Mouse (Mus musculus): ENCODE measurements at regions not wholly inside any gene's neighbourhood (a gene's known extent, or its start where the extent isn't known, plus 50 kb on each side); places are given as distances from the start of the nearest gene placed in this dataset.

DNA sequence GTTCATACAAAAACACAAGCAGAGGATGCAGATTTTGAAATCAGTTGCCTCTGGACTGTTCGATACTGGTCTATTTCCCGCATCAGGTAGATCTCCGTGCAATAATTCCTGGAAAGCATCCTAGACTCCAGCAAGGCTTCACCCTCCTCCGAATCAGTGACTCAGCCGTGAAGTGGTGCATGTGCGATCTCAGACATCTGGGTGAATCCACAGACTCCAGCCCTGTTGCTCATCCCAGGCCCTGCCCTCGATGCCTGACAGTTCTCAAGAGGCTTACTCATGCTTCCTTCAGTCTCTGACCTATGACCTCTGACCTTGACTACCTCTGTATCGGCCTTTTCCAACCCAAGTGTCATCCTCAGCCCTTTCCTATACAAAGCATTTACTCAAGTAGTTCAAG, 68.1 kb upstream of the Ankrd55 start:
- no peak for DNase-seq (ENCODE audit: low spot score in 2 of 2)

DNA sequence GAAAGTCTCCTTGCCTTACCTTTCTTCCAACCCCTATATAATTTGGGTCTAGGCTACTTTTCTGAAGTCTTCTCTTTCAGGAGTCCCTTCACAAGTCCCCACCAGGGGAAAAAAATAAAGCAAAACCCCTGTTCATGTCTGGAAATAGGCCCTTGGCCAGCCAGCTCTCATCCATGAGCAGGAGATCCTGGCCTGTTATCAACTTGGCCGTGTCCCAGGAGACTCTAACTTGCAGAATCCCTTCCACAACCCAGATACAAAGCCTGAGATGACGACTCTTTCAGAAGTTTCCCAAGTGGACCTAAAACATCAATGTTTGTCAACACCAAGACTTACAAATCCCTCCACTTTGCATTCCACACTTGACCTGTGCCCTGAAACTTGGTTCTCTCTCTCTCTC, 64.6 kb upstream of the Ankrd55 start:
- DNase-seq (ENCODE audit: low spot score in 2 of 2) = no peak

DNA sequence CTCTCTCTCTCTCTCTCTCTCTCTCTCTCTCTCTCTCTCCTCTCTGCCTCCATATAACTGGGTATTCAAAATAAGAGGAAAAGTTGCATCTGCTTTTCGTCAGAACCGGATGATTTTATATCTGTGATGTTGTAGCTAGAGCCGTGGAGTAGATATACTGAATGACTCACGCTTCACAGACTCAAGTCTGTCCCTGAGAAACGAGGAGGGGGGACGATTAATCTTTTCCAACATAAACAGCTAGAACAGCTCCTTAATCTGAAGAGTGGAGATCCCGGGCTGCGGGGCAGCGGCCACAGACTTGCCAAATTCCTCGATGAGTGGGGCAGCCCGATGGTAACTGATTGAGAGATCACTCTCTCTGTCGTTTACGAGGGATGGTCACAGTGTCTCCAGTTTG, 60.5 kb upstream of the Ankrd55 start:
- no peak for DNase-seq (ENCODE audit: low spot score in 2 of 2)

DNA sequence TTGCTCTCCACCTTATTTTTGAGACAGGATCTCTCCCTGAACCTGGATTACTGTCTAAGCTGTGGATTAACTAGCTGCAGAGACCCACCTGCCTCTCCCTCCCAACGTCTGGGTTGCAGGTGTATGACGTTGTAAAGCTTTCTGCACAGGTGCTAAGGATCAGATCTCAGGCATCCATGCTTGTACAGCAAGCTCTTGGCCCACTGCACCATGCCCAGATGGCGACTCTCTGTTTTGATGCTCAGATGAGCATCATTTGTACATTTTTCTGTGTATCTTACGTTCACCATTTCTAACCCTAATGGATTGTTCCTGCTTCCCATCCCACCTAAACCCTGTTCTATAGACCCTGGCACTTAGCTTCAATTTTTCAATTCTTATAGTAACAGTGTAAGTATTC, 59.4 kb upstream of the Ankrd55 start:
- no peak for DNase-seq (ENCODE audit: low spot score in 2 of 2)

DNA sequence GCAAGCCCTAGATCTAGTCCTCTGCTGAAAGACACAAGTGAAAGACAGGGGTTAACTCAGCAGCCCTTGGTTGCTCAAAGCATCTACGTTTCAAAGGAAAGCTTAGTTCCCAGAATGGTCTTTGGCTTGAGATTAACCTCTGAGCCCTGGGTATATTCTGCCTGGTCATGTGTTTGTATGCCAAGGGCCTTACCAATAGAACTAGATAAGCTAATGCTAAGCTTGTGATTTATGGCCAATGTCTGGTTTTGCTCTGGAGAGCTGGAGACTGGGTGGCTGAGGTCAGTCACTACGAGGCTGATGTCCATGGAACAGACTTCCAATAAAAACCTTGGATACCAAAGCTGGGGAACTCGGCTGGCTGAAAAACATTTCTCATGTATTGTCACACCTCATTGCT, 58.1 kb upstream of the Ankrd55 start:
- no peak for DNase-seq (ENCODE audit: low spot score in 2 of 2)

DNA sequence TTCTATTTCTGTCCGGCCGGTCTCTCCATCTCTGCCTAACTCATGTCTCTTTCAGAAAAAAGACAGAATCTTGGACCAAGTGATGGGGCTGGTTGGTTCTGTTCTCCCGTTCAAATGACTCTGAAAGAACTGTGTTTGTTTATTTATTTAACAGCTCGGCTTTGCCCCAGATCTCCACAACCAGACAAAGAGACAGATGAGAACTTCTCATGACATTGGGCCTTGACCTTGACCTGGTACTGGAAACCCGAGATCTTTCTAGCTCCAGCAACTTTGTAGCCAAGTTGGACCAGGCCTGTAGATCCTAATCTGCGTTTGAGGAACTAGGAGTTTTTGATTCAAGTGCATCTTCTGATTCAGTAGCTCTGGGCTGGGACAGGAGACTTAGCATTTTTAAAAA, 53.6 kb upstream of the Ankrd55 start:
- DNase-seq (ENCODE audit: low spot score in 2 of 2) = no peak

DNA sequence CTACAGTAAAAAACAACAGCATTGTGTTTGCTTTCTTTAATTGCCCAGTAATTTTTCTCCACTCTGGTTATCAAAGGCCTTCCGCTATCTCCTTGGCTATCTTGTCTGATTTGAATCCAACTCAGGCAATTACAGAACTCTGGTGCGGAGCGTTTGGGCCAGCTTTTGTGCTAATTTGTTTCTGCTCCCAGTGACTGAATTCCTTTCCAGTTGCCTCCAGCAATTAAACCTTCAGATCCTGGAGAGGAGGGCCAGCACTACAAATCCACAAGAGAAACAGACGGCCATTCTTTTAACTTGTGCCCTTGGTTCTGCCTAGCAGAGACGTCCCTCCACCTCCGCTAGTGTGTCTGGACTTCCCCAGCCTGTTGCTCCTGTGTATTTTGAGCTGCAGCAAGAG, 51.3 kb upstream of the Ankrd55 start:
- DNase-seq (ENCODE audit: low spot score in 2 of 2) = no peak

DNA sequence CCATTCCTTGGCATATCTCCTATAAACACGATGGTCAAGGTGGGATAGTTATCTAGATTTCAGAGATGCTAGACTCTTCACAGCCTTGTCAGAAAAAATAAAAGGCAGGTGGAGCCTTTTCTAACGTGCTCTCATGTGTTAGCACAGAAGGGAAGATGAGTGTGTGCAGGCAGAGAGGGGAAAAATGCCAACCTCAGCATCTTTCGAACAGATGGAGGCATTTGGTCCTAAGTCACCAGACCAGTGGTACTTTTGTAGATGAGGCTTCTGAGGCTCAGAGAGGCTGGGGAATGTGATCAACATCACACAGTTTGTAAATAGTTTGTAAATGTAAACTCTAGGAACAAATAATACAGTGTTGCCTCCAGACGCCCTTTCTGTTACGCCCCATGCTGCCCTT, 50.9 kb upstream of the Ankrd55 start:
- DNase-seq (ENCODE audit: low spot score in 2 of 2) = no peak

DNA sequence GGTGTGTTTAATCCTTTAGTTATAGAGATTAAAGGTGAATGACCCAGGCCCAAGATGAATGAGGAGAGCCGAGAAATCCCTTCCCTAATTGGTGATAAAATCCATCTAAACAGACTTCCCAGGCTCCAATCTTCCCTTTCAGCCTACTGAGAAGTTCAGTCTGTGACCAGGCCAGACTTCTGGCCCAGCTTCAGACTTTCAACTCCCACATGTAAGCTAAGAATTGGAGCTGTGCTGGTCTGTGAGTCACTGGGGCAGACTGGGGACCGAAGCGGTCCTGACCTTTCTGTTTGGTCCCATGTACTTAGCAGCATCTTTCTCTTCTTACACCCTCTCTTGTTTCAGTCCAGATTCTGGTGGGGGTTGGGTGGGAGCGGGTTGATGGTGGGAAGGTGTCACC, 50.3 kb upstream of the Ankrd55 start:
- no peak for DNase-seq (ENCODE audit: low spot score in 2 of 2)
